Comparison of ENCODE assay signal across 14 mouse cellular contexts in the genomic region with DNA sequence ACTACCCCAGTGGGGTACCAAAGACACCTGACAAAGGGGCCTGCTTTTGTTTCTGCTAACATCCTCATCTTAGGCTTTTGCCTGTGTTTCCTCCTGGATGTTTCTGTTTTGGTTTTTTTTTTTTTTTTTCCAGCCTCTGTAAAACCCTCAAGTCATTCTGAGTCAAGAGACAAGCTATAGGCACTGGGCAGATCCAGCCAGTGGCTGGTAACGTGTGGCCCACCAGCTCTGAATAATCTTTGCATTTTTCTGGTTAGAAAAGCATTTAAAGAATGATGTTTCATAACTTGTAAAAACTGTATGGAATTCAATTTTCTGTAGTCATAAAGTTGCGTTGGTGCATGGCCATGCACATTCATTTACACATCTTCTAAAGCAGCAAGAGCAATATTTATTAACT.
"Had no signal": no experiment of that assay in that cellular context is flagged by ENCODE, and none has a peak within 500 bp of the region (broad histone marks: within the 10 kb centered on the region; RNA-seq: fewer than 3 reads in every experiment).

No protein-coding gene starts in this region.

- H3K36me3 ChIP-seq: limb, embryonic 12.5 days; liver, embryonic 12.5 days; liver, embryonic 15.5 days; lung, embryonic 15.5 days; midbrain, embryonic 10.5 days; midbrain, embryonic 13.5 days; stomach, embryonic 15.5 days had no signal

- H3K9me3 ChIP-seq: limb, embryonic 12.5 days; liver, embryonic 12.5 days; liver, embryonic 15.5 days; lung, embryonic 15.5 days; megakaryocyte, embryonic 14.5 days; midbrain, embryonic 10.5 days; midbrain, embryonic 13.5 days; stomach, embryonic 15.5 days had no signal

- H3K27ac ChIP-seq: kidney, postnatal 0 days; limb, embryonic 12.5 days; liver, embryonic 12.5 days; liver, embryonic 15.5 days; lung, embryonic 15.5 days; midbrain, embryonic 10.5 days; midbrain, embryonic 13.5 days; stomach, embryonic 15.5 days had no signal

- H3K27me3 ChIP-seq: limb, embryonic 12.5 days; liver, embryonic 12.5 days; liver, embryonic 15.5 days; lung, embryonic 15.5 days; megakaryocyte, embryonic 14.5 days; midbrain, embryonic 13.5 days; stomach, embryonic 15.5 days had no signal

- H3K4me2 ChIP-seq: limb, embryonic 12.5 days; liver, embryonic 12.5 days; liver, embryonic 15.5 days; lung, embryonic 15.5 days; midbrain, embryonic 13.5 days; stomach, embryonic 15.5 days had no signal

- H3K4me1 ChIP-seq: liver, embryonic 12.5 days; liver, embryonic 15.5 days; lung, embryonic 15.5 days; midbrain, embryonic 10.5 days; midbrain, embryonic 13.5 days; stomach, embryonic 15.5 days had no signal

- DNase-seq: kidney, adult 2 months; kidney, postnatal 25 days; liver; spleen, adult 18-20 months had no signal

- H3K9ac ChIP-seq: limb, embryonic 12.5 days; liver, embryonic 12.5 days; liver, embryonic 15.5 days; lung, embryonic 15.5 days; midbrain, embryonic 13.5 days; stomach, embryonic 15.5 days had no signal

- H3K4me3 ChIP-seq: limb, embryonic 12.5 days; liver, embryonic 12.5 days; liver, embryonic 15.5 days; lung, embryonic 15.5 days; megakaryocyte, embryonic 14.5 days; midbrain, embryonic 10.5 days; midbrain, embryonic 13.5 days; stomach, embryonic 15.5 days had no signal

- ATAC-seq: liver, embryonic 12.5 days; midbrain, embryonic 13.5 days; midbrain, embryonic 16.5 days had no signal
